Mouse (Mus musculus): ENCODE measurements around the gene Ddx59.
A peak's percentile ranks its signal among the peaks of the same experiment; 100 is the strongest.

Gene Ddx59

DNA sequence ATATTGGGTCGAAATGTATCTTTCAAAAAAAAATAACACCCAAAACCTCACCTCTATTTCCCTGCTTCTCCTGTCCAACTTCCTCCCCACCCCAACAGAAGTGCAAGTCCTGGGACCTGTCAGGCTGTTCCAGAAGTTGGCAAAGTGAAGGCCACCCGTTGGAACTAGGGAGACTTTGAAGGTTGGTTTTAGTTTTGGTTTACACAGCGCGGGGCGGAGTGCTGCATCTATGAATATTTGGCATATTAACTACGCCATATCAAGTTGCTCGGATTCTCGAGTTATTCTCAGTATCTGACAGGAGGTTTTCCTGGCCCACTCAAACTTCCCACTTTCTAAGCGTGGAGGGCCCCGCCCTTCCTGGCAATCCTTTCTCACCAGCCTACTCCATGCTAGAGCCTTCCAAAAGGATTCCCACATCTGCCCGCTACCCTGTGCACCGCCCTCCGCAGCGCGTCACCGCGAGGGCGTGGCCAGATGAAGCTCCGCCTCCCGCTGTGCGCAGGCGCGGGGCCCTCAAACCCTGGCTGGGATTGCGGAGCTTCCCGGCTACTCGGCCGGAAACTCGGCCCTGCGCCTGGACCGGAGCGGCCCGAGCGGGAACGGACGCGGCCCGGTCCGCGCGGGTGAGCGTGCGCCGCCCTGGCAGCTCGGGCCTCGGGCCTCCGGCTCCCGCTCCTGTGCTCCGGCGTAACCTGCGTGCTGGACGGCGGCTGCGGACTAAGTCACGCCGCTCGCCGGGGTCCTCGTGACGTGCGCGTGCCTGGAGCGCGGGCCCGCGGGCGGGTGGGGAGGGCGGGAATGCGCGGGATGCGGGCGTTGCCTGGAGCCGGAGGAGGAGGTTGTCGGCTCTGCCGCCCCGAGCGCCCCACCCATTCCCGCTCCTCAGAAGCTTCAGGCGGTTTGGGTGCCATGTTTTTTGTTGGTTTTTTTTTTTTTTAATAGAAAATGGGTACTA, at the start of gene Ddx59:
Gene Ddx59, plus strand, starts transcription at position 474 of the 958 bp plus-strand sequence.
- peak; percentile 98 for DNase-seq

DNA sequence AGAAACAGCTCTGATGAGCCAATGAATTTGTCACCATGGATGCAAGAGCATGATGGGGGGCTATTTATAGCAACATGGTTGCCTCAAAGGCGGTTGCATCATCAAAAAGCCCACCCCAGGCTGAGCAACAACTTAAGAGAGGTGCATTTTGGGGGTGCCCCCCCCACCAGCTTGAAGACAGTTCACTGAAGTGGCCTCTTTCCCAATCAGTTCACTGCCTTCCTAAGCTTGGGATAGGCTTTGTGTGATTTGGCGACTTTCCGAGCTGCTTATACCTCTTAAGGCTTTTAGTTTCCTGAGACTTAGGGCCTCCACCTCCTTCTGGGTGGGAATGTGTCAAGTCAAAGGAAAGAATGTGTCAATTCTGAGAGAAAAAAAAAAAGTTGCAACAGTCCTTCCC, 49.1 kb upstream of the Ddx59 start:
- DNase-seq: no peak

DNA sequence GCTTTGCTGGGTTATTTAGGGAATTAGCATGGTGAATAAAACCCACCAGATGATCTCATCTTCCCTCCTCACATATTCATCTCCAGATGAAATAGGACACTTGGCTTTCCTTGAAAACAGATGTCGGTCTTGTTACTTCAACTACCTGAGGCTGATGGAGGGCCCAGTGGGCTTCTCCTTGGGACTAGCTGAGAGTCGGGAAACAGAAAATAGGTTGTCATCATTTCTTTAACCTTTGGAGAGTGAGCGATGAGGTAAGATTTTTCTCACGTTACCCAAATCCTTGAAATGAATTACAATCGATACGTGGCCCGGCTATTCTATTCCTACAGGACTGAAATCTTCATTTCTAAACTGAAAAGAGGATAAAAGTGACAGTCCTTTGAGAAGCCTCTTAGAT, 35.8 kb upstream of the Ddx59 start:
- no peak for DNase-seq

GRCm38 (mm10) chr1:136380161-136380560, 34.9 kb upstream of the Ddx59 start:
- no peak for DNase-seq

GRCm38 (mm10) chr1:136380606-136381005, 34.5 kb upstream of the Ddx59 start:
- DNase-seq: no peak

DNA sequence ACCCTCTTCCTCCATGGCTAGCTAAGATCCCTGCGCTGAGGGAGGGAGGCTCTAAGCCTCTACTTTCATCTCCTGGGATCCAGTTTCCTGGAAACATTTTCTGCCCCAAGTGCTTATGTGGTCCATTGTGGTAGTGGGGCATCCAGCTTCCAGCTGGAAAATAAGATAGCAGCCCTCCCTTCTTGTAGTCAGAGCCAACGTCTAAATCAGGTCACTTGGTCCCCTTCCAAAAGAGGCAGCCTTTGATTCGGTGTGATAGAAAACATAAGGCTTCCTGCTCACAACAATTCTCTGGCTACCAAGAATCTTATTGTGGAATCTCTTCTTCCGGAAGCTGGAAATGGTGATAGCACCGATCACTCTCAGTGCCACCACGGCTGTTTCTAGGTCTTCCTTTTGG, 33.9 kb upstream of the Ddx59 start:
- DNase-seq: no peak

DNA sequence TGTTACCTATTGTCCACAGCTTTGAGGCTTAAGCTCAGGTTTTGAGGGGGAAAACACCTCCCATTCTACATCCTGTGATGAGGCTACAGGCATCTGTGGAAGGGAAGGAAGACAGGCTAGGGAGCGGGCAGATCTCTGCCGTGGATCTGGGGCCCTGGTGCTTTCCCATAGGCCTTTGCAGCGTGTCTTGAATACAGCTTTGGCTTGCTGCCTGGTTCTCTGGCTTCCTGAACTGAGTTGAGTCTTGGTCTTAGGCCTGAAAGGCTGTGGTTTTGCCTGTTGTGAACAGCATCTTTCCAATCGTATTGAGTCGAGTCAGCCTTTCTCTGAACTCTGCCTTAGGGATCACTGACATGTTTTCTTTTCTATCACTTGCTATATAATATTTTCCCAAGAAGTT, 33.5 kb upstream of the Ddx59 start:
- DNase-seq: no peak

DNA sequence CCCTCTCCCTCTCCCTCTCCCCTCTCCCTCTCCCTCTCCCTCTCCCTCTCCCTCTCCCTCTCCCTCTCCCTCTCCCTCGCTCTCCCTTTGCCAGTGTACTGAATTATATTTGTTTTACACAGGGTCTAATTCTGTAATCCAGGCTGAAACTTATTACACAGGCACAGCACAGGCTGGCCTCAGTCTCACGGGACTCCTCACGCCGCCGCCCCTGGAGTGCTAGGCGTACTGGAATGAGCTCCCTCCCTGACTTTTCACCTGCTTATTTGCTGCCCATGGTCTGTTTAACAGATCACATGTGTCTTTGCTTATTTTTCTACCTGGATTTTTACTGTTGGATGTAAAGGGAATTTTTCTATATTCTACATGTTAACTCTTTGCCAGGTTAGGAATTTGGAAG, 28.2 kb upstream of the Ddx59 start:
- no peak for DNase-seq

GRCm38 (mm10) chr1:136394506-136394905, 20.6 kb upstream of the Ddx59 start:
- no peak for DNase-seq

GRCm38 (mm10) chr1:136395073-136395472, 20.0 kb upstream of the Ddx59 start:
- no peak for DNase-seq

DNA sequence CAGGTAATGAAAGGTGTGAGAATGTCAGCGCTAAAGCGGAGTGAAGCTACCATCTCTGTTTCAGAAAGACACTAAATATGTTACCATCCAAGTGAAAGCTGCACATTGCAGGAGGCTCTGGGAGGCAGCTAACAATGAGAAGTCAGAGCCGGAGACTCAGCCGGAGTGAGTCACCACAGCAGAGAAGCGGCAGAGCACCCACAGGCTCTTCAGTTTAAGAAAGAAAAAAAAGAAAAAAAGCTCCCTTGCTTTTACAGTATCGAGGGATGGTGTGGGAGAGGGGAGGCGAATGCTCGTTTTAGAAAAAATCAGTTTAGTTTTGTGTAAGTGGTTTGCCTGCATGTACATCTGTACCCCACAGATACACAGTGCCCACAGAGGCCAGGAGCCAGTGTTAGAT, 13.8 kb upstream of the Ddx59 start:
- DNase-seq: peak; percentile 61

GRCm38 (mm10) chr1:136409631-136410030, 5.4 kb upstream of the Ddx59 start:
- DNase-seq: no peak

GRCm38 (mm10) chr1:136415756-136416126, 670 bp downstream of the Ddx59 start:
- no peak for DNase-seq

DNA sequence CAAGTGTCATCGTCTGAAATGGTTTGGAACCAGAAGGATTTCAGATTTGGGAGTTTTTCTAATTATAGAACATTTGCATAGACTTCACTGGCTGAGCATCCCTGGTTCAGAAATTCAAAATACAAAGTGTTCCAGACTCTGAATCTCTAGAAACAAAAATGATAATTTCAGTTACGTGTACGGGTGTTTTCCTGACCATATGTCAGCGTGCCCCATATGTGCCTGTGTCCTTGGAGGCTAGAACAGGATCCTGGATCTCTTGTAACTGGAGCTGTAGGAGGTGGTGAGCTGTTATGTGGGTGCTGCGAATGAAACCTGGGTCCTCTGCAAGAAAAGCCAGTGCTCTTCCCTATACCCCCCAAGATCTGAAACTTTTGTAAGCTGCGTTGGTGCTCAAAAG, 3.3 kb downstream of the Ddx59 start:
- DNase-seq: no peak

GRCm38 (mm10) chr1:136427166-136427969, 12.3 kb downstream of the Ddx59 start:
- DNase-seq: no peak

- DNase-seq: no peak
These were observed 13.9 kb downstream of the Ddx59 start for GRCm38 (mm10) chr1:136428981-136429380.

GRCm38 (mm10) chr1:136430126-136430818, 15.2 kb downstream of the Ddx59 start:
- no peak for DNase-seq

DNA sequence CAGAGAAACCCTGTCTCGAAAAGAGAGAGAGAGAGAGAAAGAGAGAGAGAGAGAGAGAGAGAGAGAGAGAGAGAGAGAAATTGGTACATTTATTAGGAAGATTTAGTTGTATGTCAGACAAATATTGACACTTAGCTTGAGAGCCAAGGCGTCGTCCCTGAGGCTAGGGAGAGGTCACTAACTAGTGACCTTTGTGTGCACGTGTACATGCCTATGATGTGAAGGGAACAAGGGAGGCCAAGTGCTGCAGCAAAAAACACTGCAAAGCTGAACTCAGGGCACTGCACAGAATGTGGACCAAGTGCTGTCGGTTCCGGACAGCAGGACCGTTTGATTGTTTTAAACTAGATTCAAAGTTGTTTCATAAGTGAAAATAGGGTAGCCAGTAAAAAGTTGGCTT, 25.7 kb downstream of the Ddx59 start:
- DNase-seq: no peak

- DNase-seq: no peak
These were observed 27.7 kb downstream of the Ddx59 start for GRCm38 (mm10) chr1:136442809-136443208.

- no peak for DNase-seq
These were observed 29.6 kb downstream of the Ddx59 start for GRCm38 (mm10) chr1:136444555-136445255.

GRCm38 (mm10) chr1:136446933-136447332, 31.9 kb downstream of the Ddx59 start:
- no peak for DNase-seq

DNA sequence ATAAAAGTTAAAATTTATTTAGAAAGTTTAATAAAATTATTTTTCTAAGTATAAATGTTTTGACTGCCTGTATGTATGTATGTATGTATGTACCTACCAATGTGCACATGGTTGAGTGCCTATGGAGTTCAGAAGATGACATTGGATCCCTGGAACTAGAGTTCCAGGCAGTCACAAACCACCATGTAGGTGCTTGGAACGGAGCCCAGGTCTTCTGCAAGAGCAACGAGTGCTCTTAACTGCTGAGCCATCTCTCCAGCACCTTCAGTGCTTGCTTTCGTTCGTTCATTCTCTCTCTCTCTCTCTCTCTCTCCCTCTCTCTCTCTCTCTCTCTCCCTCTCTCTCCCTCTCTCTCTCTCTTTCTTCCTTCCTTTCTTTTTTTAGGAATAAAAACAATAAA, 32.3 kb downstream of the Ddx59 start:
- DNase-seq: no peak

- DNase-seq: no peak
These were observed 34.5 kb downstream of the Ddx59 start for GRCm38 (mm10) chr1:136449541-136449940.

All from right cerebral cortex, postnatal 25 days (tissue).